Mouse (Mus musculus): ENCODE measurements at regions not wholly inside any gene's neighbourhood (a gene's known extent, or its start where the extent isn't known, plus 50 kb on each side); places are given as distances from the start of the nearest gene placed in this dataset.

DNA sequence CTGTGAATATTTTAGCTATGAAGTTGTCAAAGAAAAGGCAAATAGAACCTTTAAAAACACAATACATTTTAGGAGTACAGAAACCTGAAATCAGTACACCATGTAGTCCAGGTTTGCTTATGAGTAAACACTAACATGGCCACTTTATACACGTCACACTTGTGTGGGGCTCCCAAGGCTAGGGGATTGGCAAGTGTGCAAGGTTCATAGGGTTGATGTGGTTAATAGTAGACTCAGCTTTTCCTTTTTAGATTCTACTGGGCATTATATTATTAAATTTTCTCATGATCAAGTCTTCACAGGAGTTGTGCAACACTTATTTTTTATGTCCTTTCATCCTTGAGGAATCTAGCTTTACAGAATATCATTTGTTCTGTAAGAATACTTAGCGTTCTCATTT is 88.7 kb downstream of the Car2 start:
- no peak for TF ChIP-seq CTCF (IDR thresholded peaks at IDR 0.05 in 2 of 3, conservative IDR thresholded peaks at IDR 0.05 in 1 of 3; ENCODE audit: control insufficient read depth in 1 of 3, insufficient read depth in 1 of 3, low read depth in 2 of 3, low read length in 3 of 3, poor library complexity in 1 of 3, severe bottlenecking in 1 of 3)
- no peak for TF ChIP-seq EP300 (IDR thresholded peaks at IDR 0.05; ENCODE audit: low read depth in 1 of 2, low read length in 2 of 2)
- TF ChIP-seq HCFC1 (IDR thresholded peaks at IDR 0.05; ENCODE audit: low read depth, low read length), result no peak
- TF ChIP-seq E2F4 (IDR thresholded peaks at IDR 0.05; ENCODE audit: borderline replicate concordance, low read depth, low read length), result no peak
- no peak for TF ChIP-seq POLR2A (IDR thresholded peaks at IDR 0.05; ENCODE audit: control insufficient read depth in 1 of 2, insufficient read depth in 1 of 2, low read depth in 1 of 2, low read length in 2 of 2, poor library complexity in 1 of 2)
- no peak for TF ChIP-seq USF2 (IDR thresholded peaks at IDR 0.05; ENCODE audit: borderline replicate concordance in 1 of 2, insufficient read depth in 1 of 2, low read depth in 1 of 2, low read length in 2 of 2)
- TF ChIP-seq MAX (IDR thresholded peaks at IDR 0.05; ENCODE audit: low read length), result no peak
- TF ChIP-seq GATA1 (IDR thresholded peaks at IDR 0.05; ENCODE audit: low read depth, low read length), result no peak
- no peak for TF ChIP-seq MYB (IDR thresholded peaks at IDR 0.05; ENCODE audit: low read depth, low read length)
- no peak for TF ChIP-seq BHLHE40 (IDR thresholded peaks at IDR 0.05; ENCODE audit: borderline replicate concordance, low read depth, low read length)
- no peak for TF ChIP-seq TCF12 (IDR thresholded peaks at IDR 0.05; ENCODE audit: low read depth, low read length)
- TF ChIP-seq SIN3A (IDR thresholded peaks at IDR 0.05; ENCODE audit: low read length), result no peak
- no peak for TF ChIP-seq CHD2 (IDR thresholded peaks at IDR 0.05; ENCODE audit: low read length)

Data from MEL (cell line).